Mouse (Mus musculus): Measurements from ENCODE around the gene Agap1. TPM values are rescaled to one million over a fixed set of nuclear protein-coding genes. Genes with fewer than 3 reads are reported as not detected.

Gene Agap1
- total RNA-seq, 2 experiments from 2014 or later: 224 to 253 TPM

GRCm38 (mm10) chr1:89701162-89701730 is 246.6 kb downstream of the Agap1 start:
- no peak for DNase-seq (ENCODE audit: low spot score in 2 of 2)

DNA sequence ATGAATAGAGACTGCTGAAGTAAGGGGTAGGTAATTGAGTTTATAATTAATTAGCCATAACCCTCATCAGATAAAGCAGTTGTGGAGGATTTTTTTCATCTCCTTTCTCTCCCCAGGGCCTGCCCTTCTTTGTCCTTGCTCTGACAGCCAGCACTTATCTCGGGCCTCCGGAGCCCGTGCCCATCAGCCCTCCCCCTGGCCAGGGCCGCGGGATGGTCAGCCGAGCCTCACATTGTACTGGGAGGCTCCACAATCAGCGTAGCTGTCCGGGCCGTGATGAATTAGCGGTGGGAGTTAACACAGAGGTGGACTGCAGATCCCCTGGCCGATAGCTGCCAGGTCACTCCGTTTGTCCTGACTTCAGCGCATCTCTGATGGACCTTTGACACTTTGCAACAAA is 248.7 kb downstream of the Agap1 start:
- DNase-seq (ENCODE audit: low spot score in 2 of 2): no peak

DNA sequence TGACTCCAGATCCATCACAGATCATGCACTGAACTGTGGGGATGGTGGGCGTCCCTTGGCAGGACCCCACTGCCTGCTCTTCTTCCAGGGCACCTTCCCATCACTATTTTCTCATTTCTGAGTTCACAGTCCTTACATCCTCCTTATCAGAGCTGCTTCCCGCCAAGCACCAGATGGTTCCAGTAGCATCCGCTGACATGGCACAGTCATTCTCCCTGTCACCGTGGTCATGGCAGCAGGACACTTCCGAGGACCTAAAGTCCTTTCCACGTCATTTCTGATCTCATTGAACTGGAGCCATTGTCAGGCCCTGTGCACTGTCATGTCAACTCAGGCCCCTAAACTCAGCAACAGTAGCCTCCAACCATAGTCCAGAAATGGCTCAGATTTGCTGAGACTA is 251.1 kb downstream of the Agap1 start:
- DNase-seq (ENCODE audit: low spot score in 2 of 2): no peak

DNA sequence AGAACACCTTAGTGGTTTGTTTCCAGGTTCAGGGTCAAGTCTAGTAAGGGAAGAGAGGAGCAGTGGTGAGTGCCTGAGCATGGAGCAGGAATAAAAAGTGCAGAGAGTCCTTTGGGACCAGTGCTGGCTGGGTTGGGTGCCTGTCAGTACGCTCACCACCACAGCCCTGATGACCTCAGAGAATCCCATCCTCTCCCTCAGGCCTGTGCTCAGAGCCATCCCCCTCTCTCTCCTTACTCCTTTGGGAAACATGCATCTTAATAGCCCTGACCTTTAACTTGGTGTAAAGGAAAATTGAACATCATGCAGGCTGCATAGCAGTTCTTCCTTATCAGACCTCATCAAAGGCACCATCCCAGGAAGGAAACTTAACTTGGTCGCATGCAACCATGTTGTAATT is 252.3 kb downstream of the Agap1 start:
- no peak for DNase-seq (ENCODE audit: low spot score in 2 of 2)

DNA sequence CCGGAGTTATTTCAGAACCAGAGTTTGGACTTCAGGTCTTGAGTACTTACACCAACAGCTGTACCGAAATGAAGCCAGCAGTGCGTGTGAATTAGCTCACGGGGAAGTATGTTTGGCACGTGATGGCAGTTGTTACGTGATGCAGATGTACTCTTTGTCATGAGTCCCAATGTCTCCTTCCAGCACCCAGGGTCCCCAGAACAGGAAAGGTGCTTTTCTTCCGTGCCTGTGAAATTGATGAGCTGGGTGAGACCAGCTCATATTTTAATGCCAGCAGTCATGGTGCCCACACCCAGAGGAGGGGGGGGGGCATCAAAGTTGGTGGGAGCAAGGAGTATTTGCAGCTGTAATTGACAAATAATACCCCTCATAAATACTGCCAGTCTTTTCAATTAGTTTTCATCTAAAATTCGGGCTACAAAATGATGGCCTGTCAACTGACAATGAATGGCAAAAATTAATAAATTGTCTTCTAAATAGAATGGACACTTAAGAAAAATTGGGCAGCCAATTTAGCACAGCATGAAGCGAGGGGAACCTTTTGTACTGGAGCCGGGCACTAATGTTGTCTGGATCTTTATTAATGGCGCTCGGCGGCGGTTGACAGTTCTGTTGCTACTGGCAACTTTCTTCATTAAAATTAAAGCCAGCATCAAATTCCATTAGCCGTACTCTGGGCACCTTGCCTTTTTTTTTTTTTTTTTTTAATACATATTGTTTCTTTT is 253.3 kb downstream of the Agap1 start:
- no peak for DNase-seq (ENCODE audit: low spot score in 2 of 2)

GRCm38 (mm10) chr1:89709824-89710223 is 255.2 kb downstream of the Agap1 start:
- no peak for DNase-seq (ENCODE audit: low spot score in 2 of 2)

GRCm38 (mm10) chr1:89713681-89714080 is 259.1 kb downstream of the Agap1 start:
- no peak for DNase-seq (ENCODE audit: low spot score in 2 of 2)

DNA sequence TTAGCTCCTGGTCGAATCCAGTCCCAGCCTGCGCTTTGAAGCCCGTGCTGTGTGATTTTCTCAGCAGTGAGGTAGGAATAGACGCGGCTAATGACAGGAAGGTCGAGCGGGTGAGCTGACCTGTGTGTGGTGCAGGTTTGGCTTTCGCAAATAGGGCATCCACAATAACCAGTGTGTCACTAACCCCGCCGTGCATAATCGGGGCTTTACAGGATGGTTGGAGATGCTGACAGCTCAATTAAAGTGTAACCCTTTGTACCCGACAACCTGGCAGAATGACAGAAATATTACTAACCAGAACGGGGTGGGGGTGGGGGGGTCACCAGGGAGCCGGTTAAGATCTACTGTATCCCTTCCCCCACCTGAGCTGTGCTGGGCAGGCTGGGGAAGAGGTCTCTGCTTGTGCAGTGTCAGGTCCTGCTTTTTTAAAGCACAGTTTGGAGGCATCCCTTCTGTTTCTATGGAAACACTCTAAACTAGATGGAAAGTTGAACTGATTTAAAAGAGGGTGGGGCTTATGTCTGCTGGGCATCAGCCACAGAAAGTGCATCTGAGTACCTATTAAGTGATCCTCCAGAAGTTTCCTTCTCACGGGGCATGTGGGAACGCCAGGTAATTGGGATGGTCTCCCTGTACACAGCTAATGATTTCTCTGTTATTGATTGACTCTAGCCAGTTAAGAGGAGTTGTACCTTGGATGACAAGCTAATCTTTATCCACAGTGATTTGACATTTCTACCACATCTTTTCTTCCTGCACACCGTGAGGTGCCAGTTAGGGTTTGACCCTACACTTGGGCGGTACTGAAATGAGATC is 259.8 kb downstream of the Agap1 start:
- no peak for DNase-seq (ENCODE audit: low spot score in 2 of 2)

DNA sequence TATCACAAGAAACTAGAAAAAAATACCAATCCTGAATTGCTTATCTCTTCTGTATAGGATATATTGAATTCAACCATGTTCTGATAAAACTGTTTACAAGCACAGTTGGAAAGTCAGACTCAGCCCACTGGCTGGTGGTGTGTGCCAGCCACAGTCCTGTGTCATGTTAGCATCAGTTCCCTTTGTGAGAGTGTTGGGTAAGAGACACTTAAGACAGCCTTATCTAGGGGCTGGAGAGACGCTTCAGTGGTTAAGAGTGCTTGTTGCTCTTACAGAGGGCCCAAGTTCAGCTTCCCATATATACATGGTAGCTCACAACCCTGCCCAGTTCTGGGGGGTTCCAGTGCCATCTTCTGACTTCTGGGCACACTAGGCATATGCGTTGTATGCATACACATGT is 261.6 kb downstream of the Agap1 start:
- DNase-seq (ENCODE audit: low spot score in 2 of 2): no peak

DNA sequence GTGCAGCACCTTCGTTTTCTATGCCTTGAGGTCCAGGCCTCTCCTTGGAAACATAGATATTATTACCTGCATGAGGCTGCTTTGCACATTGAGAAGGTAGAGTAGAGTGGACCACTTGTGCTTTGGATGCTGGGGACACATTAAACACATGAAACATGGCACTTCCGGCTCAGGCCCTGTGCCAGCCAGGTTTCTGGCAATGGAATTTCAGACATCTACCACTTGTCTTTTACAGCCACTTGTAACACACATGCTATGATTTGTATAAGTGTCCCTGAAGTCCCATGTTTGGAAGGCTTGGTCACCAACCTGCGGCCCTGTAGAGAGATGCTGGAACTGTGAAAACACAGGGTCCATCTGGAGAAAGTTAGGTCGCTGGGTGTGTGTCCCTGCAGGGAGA is 262.5 kb downstream of the Agap1 start:
- no peak for DNase-seq (ENCODE audit: low spot score in 2 of 2)

DNA sequence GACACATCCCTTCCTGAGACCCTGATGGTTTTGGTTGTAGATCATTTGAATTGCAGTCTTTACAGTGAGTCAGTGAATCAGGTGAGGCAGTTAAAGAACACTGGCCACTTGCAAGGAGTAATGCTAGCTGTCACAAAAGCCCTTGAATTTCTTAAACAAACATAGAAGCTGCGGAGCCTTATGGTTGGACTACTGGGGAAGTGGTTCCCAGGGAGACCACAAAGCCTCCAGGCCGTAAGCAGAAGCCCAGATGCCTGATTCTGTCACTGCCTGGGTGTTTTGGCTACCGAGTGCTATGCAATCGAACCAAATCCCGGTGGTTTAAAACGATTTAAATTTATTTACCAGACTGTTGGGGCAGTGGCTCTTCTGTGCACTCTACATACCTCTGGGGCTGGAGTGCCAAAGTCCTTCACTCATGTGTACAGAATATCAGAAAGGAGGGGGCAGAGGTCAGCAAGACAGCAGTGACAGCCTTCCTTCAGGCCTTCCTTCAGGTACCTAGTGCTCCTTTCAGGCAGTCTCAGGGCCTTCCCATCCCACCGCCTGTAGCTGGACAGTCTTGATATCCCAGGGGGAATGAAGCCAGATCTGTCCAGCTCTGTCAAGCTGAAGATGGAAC is 264.3 kb downstream of the Agap1 start:
- DNase-seq (ENCODE audit: low spot score in 2 of 2): no peak

DNA sequence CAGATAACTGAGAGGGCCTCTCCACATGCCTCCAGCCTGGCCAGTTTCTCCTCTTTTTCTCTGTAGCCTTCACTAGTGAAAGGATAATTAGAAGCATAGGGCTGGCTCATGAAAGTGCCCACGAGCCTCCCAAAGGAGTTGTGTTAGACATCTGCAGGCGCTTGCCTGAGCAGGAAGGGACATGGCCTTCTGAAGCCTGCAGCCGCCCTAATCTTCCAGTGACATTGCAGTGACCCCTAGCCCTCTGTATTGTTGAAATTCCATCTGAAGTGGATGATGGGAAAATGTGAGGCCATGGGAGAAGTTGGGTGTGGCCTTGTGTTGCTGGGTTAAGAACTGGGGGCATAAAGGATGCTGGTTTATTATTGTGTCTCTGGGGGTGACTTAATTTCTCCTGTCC is 269.5 kb downstream of the Agap1 start:
- no peak for DNase-seq (ENCODE audit: low spot score in 2 of 2)

DNA sequence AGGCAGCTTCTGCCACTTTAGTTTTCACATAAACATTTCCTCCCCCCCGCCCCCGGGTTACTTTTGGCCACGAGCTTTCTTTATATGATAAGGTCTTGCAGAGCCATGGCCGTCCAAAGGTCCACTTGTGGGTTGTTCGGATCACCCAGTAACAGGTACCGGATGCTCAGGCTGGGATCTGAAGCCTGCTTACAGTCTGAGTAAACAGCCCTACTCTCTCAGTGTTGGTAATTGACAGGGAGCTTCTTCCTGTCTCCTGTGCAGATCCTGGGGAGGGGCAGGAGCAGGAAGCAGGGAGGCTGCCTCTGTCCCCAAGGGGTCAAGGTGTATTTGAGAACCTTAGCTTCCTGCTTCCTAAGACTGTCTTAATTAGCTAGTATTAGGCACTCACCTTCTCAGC is 269.9 kb downstream of the Agap1 start:
- DNase-seq (ENCODE audit: low spot score in 2 of 2): no peak

DNA sequence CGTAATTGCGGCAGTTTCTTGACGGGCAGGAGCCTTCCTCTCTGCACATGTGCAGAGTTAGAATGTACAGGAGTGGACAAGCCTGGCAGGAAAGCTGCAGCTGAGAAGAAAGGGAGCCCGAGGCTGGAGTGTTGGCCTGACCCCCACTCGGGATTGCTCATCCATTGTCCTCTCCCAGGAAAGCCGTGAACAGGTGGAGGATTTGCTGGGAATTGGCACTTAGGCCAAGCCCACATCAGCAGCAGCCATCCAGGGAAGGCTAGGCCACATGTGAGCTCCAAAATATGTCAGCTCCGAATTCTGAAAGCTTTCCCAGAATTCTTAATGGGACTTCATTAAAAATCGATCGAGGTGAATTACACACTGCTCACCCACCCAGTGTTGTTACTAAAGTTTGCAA is 270.4 kb downstream of the Agap1 start:
- no peak for DNase-seq (ENCODE audit: low spot score in 2 of 2)

- no peak for DNase-seq (ENCODE audit: low spot score in 2 of 2)
These were observed 273.9 kb downstream of the Agap1 start for GRCm38 (mm10) chr1:89728481-89728880.

GRCm38 (mm10) chr1:89730589-89731195 is 276.1 kb downstream of the Agap1 start:
- peak in 1 of 2 experiments; percentile 12 for DNase-seq (ENCODE audit: low spot score in 2 of 2)

DNA sequence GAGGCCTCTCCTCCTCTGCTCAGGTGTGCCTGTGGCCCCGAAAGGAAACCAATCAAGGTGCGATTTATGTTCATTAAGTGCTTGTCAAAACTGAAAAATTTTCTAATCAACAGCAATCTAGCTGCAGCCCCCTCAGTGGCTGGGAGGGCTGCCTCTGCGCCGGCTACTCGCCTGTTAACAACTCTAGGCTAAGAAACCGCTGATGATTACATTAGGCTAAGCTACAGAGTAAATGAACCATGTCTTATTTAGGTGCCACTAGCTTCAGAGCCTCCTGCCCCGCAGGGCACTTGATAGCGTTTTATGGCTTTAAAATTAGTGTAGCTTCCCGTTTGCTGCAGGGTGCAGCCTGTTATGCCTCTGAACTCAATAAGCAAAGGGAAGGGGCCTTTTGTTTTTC is 279.8 kb downstream of the Agap1 start:
- no peak for DNase-seq (ENCODE audit: low spot score in 2 of 2)

DNA sequence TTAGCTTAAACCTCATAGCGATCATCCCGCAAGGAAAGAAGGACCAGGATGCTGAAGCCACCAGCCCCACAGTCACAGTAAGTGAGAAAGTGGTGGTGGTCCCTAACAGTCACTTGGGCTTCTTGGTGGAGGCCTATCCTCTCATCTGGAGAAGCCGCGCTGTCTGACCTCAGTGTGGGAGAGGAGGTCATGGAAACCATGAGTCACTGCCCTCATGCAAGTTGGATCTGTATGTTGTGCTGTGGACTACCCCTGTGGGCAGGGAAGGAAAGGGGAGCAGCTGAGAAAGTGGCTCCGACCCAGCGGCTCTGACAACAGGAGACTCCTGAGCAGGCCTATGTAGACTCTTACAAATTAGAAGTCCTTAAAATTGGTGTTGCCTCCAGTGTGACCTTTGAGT is 280.5 kb downstream of the Agap1 start:
- no peak for DNase-seq (ENCODE audit: low spot score in 2 of 2)

DNA sequence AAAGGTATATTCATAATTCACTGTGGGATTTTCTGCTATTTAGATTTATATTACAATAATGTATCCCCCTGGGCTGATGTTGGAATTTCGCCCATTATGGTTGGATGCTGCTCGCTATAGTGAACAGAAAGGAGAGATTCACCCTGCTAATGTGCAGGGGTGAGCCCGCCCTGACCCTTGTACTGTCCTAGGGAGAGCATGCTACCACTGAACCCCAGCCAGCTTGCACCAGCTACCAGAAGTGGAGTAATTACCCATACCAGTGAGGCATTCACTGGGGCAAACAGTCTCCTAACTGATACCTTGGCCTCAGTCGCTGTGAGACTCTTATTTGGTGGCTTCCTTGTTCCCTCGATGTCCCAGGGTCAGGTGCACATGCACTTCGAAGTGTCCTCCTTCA is 281.4 kb downstream of the Agap1 start:
- no peak for DNase-seq (ENCODE audit: low spot score in 2 of 2)

DNA sequence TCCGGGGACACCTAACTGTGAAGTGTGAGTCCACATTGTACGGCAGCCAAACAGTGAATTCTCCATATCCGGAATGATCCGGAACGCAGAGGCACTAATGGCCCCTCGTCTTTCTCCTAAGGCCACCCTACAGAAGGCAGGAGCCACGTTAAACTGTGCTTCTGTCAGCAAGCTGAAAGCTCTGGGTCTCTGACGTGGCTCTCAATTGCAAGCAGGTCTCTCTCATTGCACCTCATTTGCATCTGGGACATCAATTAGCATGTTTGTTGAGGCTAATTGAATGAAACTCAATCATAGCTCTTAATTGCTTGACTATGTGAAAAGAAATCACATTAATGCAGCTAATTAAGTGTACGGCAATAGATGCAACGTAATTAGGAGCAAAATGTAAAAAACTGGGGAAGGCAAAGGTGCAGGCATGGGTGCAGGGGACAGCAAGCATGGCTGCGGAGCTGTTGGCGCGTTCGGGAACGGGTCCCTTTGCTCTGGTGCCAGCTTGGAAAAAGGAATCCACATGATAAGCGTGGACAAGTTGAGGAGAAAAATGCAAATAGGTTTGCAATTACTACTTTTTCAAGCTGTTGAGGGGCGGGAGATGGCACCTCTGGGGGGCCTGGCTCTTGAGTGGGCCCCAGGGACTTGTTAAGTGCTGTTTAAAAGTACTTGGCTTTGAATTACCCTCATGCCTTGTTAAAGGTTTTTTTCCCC is 284.6 kb downstream of the Agap1 start:
- DNase-seq (ENCODE audit: low spot score in 2 of 2): no peak

DNA sequence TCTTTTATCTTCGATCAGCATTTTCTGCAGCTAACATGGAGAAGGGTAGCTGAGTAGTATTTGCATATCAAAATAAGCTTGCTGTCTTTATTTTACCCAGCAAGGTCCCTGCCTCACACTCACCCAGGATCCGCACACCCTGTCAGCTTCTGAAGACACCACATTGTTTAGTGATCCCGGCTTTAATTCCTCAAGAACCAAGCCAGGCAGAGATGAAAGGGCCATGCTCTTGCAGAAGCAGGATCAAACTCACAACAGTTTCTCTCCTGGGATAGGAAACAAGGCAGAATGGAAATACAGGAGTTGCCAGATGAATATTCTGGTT is 285.1 kb downstream of the Agap1 start:
- DNase-seq (ENCODE audit: low spot score in 2 of 2): no peak

All from left cerebral cortex, adult 18-20 months (tissue).